ENCODE assay signal across 21 mouse cellular contexts in genomic region chr1:58215956-58216532, GRCm38 (mm10). TPM values are rescaled to one million over a fixed set of nuclear protein-coding genes. Genes with fewer than 3 reads are reported as not detected.
DNase-seq lines count a peak whose midpoint lies in the region; ATAC-seq lines count a peak whose summit lies in the region.
"Had no signal": no experiment of that assay in that cellular context is flagged by ENCODE, and none has a peak within 500 bp of the region (broad histone marks: within the 10 kb centered on the region; RNA-seq: fewer than 3 reads in every experiment).

No protein-coding gene starts in this region.

- DNase-seq in lung, postnatal 25 days (ENCODE audit: low spot score): no peak
- DNase-seq in brain, adult 2 months (ENCODE audit: low read depth, low spot score): peak; percentile 32
- DNase-seq in layer of hippocampus, postnatal 10 days (ENCODE audit: low spot score in 2 of 2): no peak
- DNase-seq: adrenal gland, adult 8-10 months; adrenal gland, postnatal 36 days; cerebellum, adult 11-12 months; cerebellum, adult 9-10 months; cerebellum, postnatal 25 days; gastrocnemius, postnatal 14 days; heart, adult 2 months; heart, postnatal 14 days had no signal

- peak; percentile 78 for ATAC-seq in forebrain, embryonic 15.5 days (replicated peaks)
- no peak for ATAC-seq in forebrain, embryonic 12.5 days (ENCODE audit: low FRiP score)
- ATAC-seq in lung, embryonic 16.5 days (ENCODE audit: low read depth): peak; percentile 23; the same call in 1 of the 2 replicates
- ATAC-seq in forebrain, embryonic 16.5 days: peak; percentile 74

- no peaks in the 10 kb centered on the region for H3K9me3 ChIP-seq in forebrain, embryonic 15.5 days
- no peaks in the 10 kb centered on the region for H3K9me3 ChIP-seq in forebrain, embryonic 12.5 days
- no peaks in the 10 kb centered on the region for H3K9me3 ChIP-seq in lung, embryonic 16.5 days (ENCODE audit: control insufficient read depth, low read length)
- no peaks in the 10 kb centered on the region for H3K9me3 ChIP-seq in forebrain, embryonic 16.5 days (ENCODE audit: control insufficient read depth, low read length)
- H3K9me3 ChIP-seq: embryonic facial prominence, embryonic 12.5 days; heart, embryonic 15.5 days; hindbrain, embryonic 13.5 days had no signal

- peak overlapping the region; percentile 15; the same call in 1 of the 2 replicates for H3K4me2 ChIP-seq in forebrain, embryonic 15.5 days (replicated peaks)
- H3K4me2 ChIP-seq in forebrain, embryonic 12.5 days: no peak overlapping the region
- H3K4me2 ChIP-seq in lung, embryonic 16.5 days (ENCODE audit: low read depth, low read length): no peak overlapping the region
- H3K4me2 ChIP-seq in forebrain, embryonic 16.5 days (ENCODE audit: low read length): peak overlapping the region; percentile 27
- H3K4me2 ChIP-seq: embryonic facial prominence, embryonic 12.5 days; heart, embryonic 11.5 days; heart, embryonic 15.5 days; hindbrain, embryonic 13.5 days had no signal

- no peaks in the 10 kb centered on the region for H3K36me3 ChIP-seq in forebrain, embryonic 15.5 days
- no peaks in the 10 kb centered on the region for H3K36me3 ChIP-seq in forebrain, embryonic 12.5 days (replicated peaks)
- no peaks in the 10 kb centered on the region for H3K36me3 ChIP-seq in lung, embryonic 16.5 days (ENCODE audit: control insufficient read depth, insufficient read depth, low read length)
- H3K36me3 ChIP-seq in forebrain, embryonic 16.5 days (ENCODE audit: control insufficient read depth, insufficient read depth): no peaks in the 10 kb centered on the region
- H3K36me3 ChIP-seq: embryonic facial prominence, embryonic 12.5 days; heart, embryonic 15.5 days; hindbrain, embryonic 13.5 days had no signal

- no peak overlapping the region for H3K4me3 ChIP-seq in forebrain, embryonic 15.5 days
- no peak overlapping the region for H3K4me3 ChIP-seq in forebrain, embryonic 12.5 days (replicated peaks)
- no peak overlapping the region for H3K4me3 ChIP-seq in lung, embryonic 16.5 days (ENCODE audit: low read length)
- peak overlapping the region; percentile 17; the same call in 1 of the 2 replicates for H3K4me3 ChIP-seq in forebrain, embryonic 16.5 days (replicated peaks; ENCODE audit: low read length)
- H3K4me3 ChIP-seq: embryonic facial prominence, embryonic 12.5 days; heart, adult 2 months; heart, embryonic 15.5 days; hindbrain, embryonic 13.5 days had no signal

- no peaks in the 10 kb centered on the region for H3K27me3 ChIP-seq in forebrain, embryonic 15.5 days
- no peaks in the 10 kb centered on the region for H3K27me3 ChIP-seq in forebrain, embryonic 12.5 days
- no peaks in the 10 kb centered on the region for H3K27me3 ChIP-seq in lung, embryonic 16.5 days (ENCODE audit: control insufficient read depth, insufficient read depth, low read depth, low read length)
- no peaks in the 10 kb centered on the region for H3K27me3 ChIP-seq in forebrain, embryonic 16.5 days (replicated peaks; ENCODE audit: control insufficient read depth, insufficient read depth, low read length)
- H3K27me3 ChIP-seq: embryonic facial prominence, embryonic 12.5 days; heart, embryonic 15.5 days; hindbrain, embryonic 13.5 days had no signal

- H3K9ac ChIP-seq in forebrain, embryonic 15.5 days (replicated peaks): no peak overlapping the region
- no peak overlapping the region for H3K9ac ChIP-seq in forebrain, embryonic 12.5 days
- H3K9ac ChIP-seq in lung, embryonic 16.5 days (ENCODE audit: low read length): no peak overlapping the region
- H3K9ac ChIP-seq in forebrain, embryonic 16.5 days (replicated peaks; ENCODE audit: low read depth, low read length): no peak overlapping the region
- H3K9ac ChIP-seq: embryonic facial prominence, embryonic 12.5 days; heart, embryonic 15.5 days; hindbrain, embryonic 13.5 days had no signal

- WGBS in forebrain, embryonic 15.5 days: 50% methylated on average over 7 of the region's 7 CpGs
- 86% methylated on average over 7 of the region's 7 CpGs for WGBS in forebrain, embryonic 12.5 days
- 63% methylated on average over 7 of the region's 7 CpGs for WGBS in lung, embryonic 16.5 days
- WGBS in forebrain, embryonic 16.5 days: 49% methylated on average over 7 of the region's 7 CpGs

- peak overlapping the region; percentile 76 for H3K27ac ChIP-seq in forebrain, embryonic 15.5 days (replicated peaks)
- H3K27ac ChIP-seq in forebrain, embryonic 12.5 days: no peak overlapping the region
- no peak overlapping the region for H3K27ac ChIP-seq in lung, embryonic 16.5 days (ENCODE audit: low read length)
- peak overlapping the region; percentile 67 for H3K27ac ChIP-seq in forebrain, embryonic 16.5 days (ENCODE audit: low read length)
- H3K27ac ChIP-seq: embryonic facial prominence, embryonic 12.5 days; heart, adult 2 months; heart, embryonic 15.5 days; hindbrain, embryonic 13.5 days; hindbrain, postnatal 0 days had no signal

- peaks cover 22% of the 10 kb centered on the region for H3K4me1 ChIP-seq in forebrain, embryonic 15.5 days
- H3K4me1 ChIP-seq in forebrain, embryonic 12.5 days: no peaks in the 10 kb centered on the region
- 0 out of 2 replicates have a peak, but pooled peaks cover 3% of the 10 kb centered on the region for H3K4me1 ChIP-seq in lung, embryonic 16.5 days (replicated peaks; ENCODE audit: control insufficient read depth, insufficient read depth, low read length)
- H3K4me1 ChIP-seq in forebrain, embryonic 16.5 days (replicated peaks; ENCODE audit: control insufficient read depth, insufficient read depth, low read length): peaks cover 8% of the 10 kb centered on the region
- H3K4me1 ChIP-seq: hindbrain, embryonic 13.5 days had no signal

RNA-seq across cellular contexts. Expression of gene Aox4, which starts 5.8 kb away (rescaled TPM):
- 1.1 and 1.3 TPM in 2 replicates for polyA plus RNA-seq in forebrain, embryonic 15.5 days (2015; fragmentation: Nextera tagmentation; extraction: Ambion mirVana)
- polyA plus RNA-seq in forebrain, embryonic 12.5 days (2016; fragmentation: Nextera tagmentation; extraction: Ambion mirVana): not detected in 2 replicates
- 0.05 and 0.26 TPM in 2 replicates for polyA plus RNA-seq in lung, embryonic 16.5 days (2015; fragmentation: Nextera tagmentation; extraction: Ambion mirVana)
- 2.1 TPM in 2 replicates for polyA plus RNA-seq in forebrain, embryonic 16.5 days (2015; fragmentation: Nextera tagmentation; extraction: Ambion mirVana)
- 10 to 100 TPM; 10.1 to 10.9 TPM for total RNA-seq in layer of hippocampus, postnatal 10 days (2021)
- total RNA-seq: adrenal gland, adult 8-10 months; heart, adult 2 months; heart, postnatal 14 days had no signal
- polyA plus RNA-seq: gonadal fat pad, adult 2 months; heart, adult 2 months had no signal

Comparison
In these comparisons a context has a peak if more than half of its experiments do, and no peak if none do; other contexts are left out.
1. H3K27ac ChIP-seq: peak in forebrain, embryonic 15.5 days (single experiment) and forebrain, embryonic 16.5 days (single experiment); none in forebrain, embryonic 12.5 days (single experiment) and lung, embryonic 16.5 days (single experiment).
2. H3K4me2 ChIP-seq: peak in forebrain, embryonic 15.5 days (single experiment) and forebrain, embryonic 16.5 days (single experiment); none in forebrain, embryonic 12.5 days (single experiment) and lung, embryonic 16.5 days (single experiment).